Comparison of ENCODE assay signal across 16 mouse cellular contexts in the genomic region with DNA sequence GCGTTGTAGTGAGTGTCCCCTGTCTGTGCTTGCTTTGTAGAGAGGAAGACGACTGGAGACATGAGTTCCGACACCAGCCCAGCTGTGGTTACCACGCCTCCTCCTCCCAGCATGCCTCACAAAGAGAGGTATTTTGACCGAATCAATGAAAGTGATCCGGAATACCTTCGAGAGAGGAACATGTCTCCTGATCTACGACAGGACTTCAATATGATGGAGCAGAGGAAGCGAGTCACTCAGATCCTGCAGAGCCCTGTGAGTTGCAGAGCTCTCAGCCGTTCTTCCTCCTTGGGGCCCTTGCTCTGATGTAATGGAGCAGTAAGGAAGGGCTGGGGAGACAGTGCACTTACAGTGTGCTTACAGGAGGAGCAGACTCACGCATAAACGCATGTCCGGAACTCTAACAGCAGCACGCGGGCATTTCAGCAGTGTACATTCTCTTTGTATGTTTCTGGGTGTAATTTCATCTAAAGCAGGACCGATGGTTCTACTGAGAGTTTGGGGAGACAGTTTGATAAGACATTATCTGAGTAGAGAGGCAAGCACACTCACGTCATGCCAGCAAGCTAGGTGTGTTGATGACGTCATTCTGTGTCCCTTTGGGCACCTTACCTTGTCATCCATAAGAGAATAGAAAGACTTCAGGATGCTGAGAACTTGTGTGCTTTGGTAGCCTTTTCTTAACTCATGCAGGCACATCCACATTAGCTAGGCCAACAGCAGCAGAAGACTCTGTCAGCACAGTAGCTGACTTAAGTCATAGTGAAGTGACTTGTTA.
DNase-seq lines count a peak whose midpoint lies in the region; ATAC-seq lines count a peak whose summit lies in the region.
"Had no signal": no experiment of that assay in that cellular context is flagged by ENCODE, and none has a peak within 500 bp of the region (broad histone marks: within the 10 kb centered on the region; RNA-seq: fewer than 3 reads in every experiment).

No protein-coding gene starts in this region.

- peak overlapping the region in 1 of 2 experiments; percentile 76; a peak in 1 of 4 replicates for H3K27ac ChIP-seq in heart, embryonic 14.5 days (replicated peaks in 1 of 2; ENCODE audit: control insufficient read depth in 1 of 2, insufficient read depth in 1 of 2, low read depth in 2 of 2, low read length in 2 of 2)
- H3K27ac ChIP-seq in heart, embryonic 10.5 days: no peak overlapping the region
- no peak overlapping the region; the same call in 1 of the 2 replicates for H3K27ac ChIP-seq in midbrain, embryonic 13.5 days
- H3K27ac ChIP-seq: hindbrain, postnatal 0 days; kidney, postnatal 0 days had no signal

- peaks cover 7 to 44% of the 10 kb centered on the region in 2 experiments for H3K4me1 ChIP-seq in heart, embryonic 14.5 days (ENCODE audit: control insufficient read depth in 2 of 2, insufficient read depth in 2 of 2, low read length in 2 of 2)
- peaks cover 24% of the 10 kb centered on the region for H3K4me1 ChIP-seq in heart, embryonic 10.5 days
- H3K4me1 ChIP-seq in midbrain, embryonic 13.5 days (replicated peaks): no peaks in the 10 kb centered on the region

- H3K36me3 ChIP-seq in heart, embryonic 14.5 days (ENCODE audit: control insufficient read depth, insufficient read depth, low read length): peaks cover 36% of the 10 kb centered on the region
- peaks cover 36% of the 10 kb centered on the region for H3K36me3 ChIP-seq in heart, embryonic 10.5 days
- no peaks in the 10 kb centered on the region for H3K36me3 ChIP-seq in midbrain, embryonic 13.5 days

- H3K9ac ChIP-seq in heart, embryonic 14.5 days (ENCODE audit: low read length): 0 out of 2 replicates have a peak overlapping the region, but pooled peaks have one; percentile 8
- H3K9ac ChIP-seq in midbrain, embryonic 13.5 days (replicated peaks): no peak overlapping the region

- no peak for ATAC-seq in heart, embryonic 14.5 days (ENCODE audit: insufficient number of reproducible peaks, insufficient read depth, low FRiP score, low read depth)
- peak; percentile 91 for ATAC-seq in megakaryocyte, adult 5-6 weeks (ENCODE audit: poor library complexity, severe bottlenecking)
- ATAC-seq in midbrain, embryonic 13.5 days: no peak
- ATAC-seq: forebrain, embryonic 14.5 days; hindbrain, postnatal 0 days; midbrain, embryonic 16.5 days had no signal

- H3K4me3 ChIP-seq in heart, embryonic 14.5 days (ENCODE audit: control insufficient read depth in 1 of 2, insufficient read depth in 1 of 2, low read depth in 1 of 2, low read length in 2 of 2): no peak overlapping the region
- H3K4me3 ChIP-seq in heart, embryonic 10.5 days: no peak overlapping the region
- H3K4me3 ChIP-seq in midbrain, embryonic 13.5 days (replicated peaks): no peak overlapping the region

- no peak for DNase-seq in heart, embryonic 10.5 days (ENCODE audit: low spot score)
- DNase-seq in 416B (ENCODE audit: low read depth): peak; percentile 59
- DNase-seq in ES-CJ7 (ENCODE audit: low read depth, low spot score): peak; percentile 18
- no peak for DNase-seq in cerebellum, adult 8-10 months
- DNase-seq in lung, postnatal 4 days: no peak
- DNase-seq: cerebellum, postnatal 25 days; layer of hippocampus, postnatal 36 days; lung, postnatal 14 days; right cerebral cortex, postnatal 25 days had no signal

- H3K4me2 ChIP-seq in heart, embryonic 14.5 days (ENCODE audit: low read length): no peak overlapping the region
- H3K4me2 ChIP-seq in midbrain, embryonic 13.5 days (replicated peaks): no peak overlapping the region

- H3K27me3 ChIP-seq in heart, embryonic 14.5 days (ENCODE audit: control insufficient read depth, insufficient read depth, low read length): no peaks in the 10 kb centered on the region
- H3K27me3 ChIP-seq in heart, embryonic 10.5 days (ENCODE audit: insufficient read depth, poor library complexity, severe bottlenecking): no peaks in the 10 kb centered on the region
- H3K27me3 ChIP-seq in midbrain, embryonic 13.5 days: no peaks in the 10 kb centered on the region

- 73% methylated on average over 18 of the region's 18 CpGs for WGBS in heart, embryonic 14.5 days
- 80% methylated on average over 18 of the region's 18 CpGs for WGBS in heart, embryonic 10.5 days
- WGBS in midbrain, embryonic 13.5 days: 92% methylated on average over 18 of the region's 18 CpGs

- no peaks in the 10 kb centered on the region for H3K9me3 ChIP-seq in heart, embryonic 14.5 days (ENCODE audit: control insufficient read depth, low read length)
- no peaks in the 10 kb centered on the region for H3K9me3 ChIP-seq in heart, embryonic 10.5 days
- H3K9me3 ChIP-seq in midbrain, embryonic 13.5 days: no peaks in the 10 kb centered on the region

Comparison
In these comparisons a context has a peak if more than half of its experiments do, and no peak if none do; other contexts are left out.
1. DNase-seq: peak in 416B (single experiment) and ES-CJ7 (single experiment); none in heart, embryonic 10.5 days (single experiment), cerebellum, adult 8-10 months (single experiment) and lung, postnatal 4 days (0 of 2).